Mouse (Mus musculus): Measurements from ENCODE around the gene Vav2. TPM values are rescaled to one million over a fixed set of nuclear protein-coding genes. Genes with fewer than 3 reads are reported as not detected.

Gene Vav2
- total RNA-seq, 2 experiments from 2014 or later, result 10.2 to 10.5 TPM

DNA sequence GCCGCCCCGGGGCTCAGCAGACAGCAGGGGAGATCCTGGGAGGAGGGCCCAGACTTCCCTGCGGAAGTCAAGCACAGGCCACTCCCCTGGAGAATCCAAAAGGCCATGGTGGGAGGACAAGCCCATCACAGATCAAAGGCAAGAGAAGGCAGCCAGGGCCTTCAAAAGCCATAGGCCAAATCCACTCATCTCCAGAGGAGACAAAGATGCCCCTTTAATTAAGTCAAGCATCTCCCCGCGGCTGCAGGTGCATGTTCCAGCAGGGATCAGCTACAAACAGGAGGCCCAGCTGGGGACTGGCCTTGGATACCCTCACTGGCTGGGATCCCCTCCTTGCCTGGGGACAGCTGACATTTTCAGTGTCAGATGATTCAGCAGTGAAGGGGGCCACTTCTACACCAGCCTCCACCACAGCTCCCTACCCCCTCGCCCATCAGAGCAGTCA is 105.4 kb downstream of the Vav2 start:
- no peak overlapping the region for H3K27ac ChIP-seq
- intact Hi-C loops (cut with DNase I), result no loop called here
- no peak overlapping the region for H3K4me3 ChIP-seq
- no peak for TF ChIP-seq CTCF (IDR thresholded peaks at IDR 0.05)
- no peak for DNase-seq (ENCODE audit: extremely low spot score in 1 of 2, low spot score in 2 of 2)

DNA sequence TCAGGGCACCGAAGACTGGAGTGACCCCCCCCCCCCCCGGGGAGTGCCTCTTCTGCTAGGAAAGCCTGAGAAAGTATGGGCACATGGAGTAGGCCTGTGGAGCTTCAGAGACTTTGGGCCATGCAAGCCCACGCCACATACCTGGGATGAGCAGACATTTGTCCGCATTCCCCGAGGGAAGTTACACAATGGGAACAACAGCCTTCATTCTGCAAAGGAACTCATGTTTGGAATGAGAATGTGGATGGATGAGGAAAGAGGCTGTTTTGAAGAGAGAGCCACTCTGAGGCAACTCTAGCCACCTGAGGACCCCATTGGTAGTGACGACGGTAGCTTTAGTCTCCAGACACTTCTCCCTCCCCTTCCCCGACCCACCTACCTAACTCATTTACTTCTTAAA is 106.0 kb downstream of the Vav2 start:
- DNase-seq (ENCODE audit: extremely low spot score in 1 of 2, low spot score in 2 of 2), result no peak
- H3K27ac ChIP-seq, result no peak overlapping the region
- intact Hi-C loops (cut with DNase I), result no loop called here
- TF ChIP-seq CTCF (IDR thresholded peaks at IDR 0.05), result no peak
- no peak overlapping the region for H3K4me3 ChIP-seq

DNA sequence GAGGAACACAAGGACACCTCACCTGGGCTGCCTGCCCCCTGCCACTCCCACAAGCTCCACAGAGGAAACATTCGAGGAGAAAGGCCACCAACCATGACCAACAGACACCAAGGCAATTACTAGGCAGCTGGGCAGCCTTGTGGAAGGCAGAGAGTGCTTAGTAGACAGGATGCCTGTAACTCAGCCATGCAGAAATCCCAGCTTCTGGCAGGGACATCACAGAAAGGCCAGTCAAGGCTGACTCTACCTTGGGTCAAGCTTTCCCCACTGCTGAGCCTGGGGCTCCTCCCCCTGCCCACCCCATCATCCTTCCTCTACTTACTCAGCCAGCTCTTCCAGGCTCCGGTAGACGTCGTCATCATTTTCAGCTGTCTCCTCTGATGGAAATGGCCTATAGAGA is 108.2 kb downstream of the Vav2 start:
- TF ChIP-seq CTCF (IDR thresholded peaks at IDR 0.05), result no peak
- no peak for DNase-seq (ENCODE audit: extremely low spot score in 1 of 2, low spot score in 2 of 2)
- no peak overlapping the region for H3K4me3 ChIP-seq
- intact Hi-C loops (cut with DNase I), result no loop called here
- no peak overlapping the region for H3K27ac ChIP-seq

DNA sequence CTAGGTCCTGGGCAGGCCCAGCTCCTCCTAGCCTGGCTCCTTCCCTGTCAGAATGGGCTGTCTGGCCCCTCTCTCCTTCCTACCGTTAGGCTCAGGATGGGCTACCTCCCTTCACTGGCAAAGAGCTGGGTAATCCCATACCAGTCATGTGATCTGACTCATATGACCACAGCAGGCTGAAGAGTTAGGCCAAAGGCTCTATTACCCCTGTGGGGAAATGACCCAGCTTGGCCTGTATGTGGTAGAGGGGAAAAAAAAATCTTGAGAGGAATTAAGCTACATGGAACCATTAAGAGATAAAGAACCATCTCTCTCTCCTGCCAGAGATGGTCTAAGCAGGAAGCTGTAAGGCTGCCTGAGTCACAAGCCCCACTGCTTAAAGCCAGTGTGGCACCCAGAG is 108.6 kb downstream of the Vav2 start:
- H3K27ac ChIP-seq, result no peak overlapping the region
- intact Hi-C loops (cut with DNase I), result no loop called here
- DNase-seq (ENCODE audit: extremely low spot score in 1 of 2, low spot score in 2 of 2), result no peak
- H3K4me3 ChIP-seq, result no peak overlapping the region
- TF ChIP-seq CTCF (IDR thresholded peaks at IDR 0.05), result no peak

DNA sequence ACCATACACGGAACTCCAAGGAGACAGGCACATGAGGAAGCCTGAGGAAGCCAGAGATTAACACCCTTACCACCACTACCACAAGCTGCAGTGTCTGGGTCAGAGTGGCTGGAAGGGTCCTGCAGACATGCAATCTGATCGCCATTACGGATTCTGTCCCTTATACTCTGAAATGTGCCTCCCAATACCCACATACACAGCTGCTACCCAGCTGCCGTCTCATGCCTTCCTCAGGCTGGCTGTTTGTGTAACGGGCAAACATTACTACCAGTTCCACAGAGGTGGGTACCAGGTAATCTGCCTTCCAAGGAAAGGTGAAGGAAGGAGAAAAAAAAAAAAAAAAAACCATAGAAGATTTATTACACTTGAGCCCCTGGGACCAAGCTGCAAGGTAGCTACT is 110.7 kb downstream of the Vav2 start:
- no peak for DNase-seq (ENCODE audit: extremely low spot score in 1 of 2, low spot score in 2 of 2)
- intact Hi-C loops (cut with DNase I), result no loop called here
- H3K4me3 ChIP-seq, result no peak overlapping the region
- no peak for TF ChIP-seq CTCF (IDR thresholded peaks at IDR 0.05)
- no peak overlapping the region for H3K27ac ChIP-seq

DNA sequence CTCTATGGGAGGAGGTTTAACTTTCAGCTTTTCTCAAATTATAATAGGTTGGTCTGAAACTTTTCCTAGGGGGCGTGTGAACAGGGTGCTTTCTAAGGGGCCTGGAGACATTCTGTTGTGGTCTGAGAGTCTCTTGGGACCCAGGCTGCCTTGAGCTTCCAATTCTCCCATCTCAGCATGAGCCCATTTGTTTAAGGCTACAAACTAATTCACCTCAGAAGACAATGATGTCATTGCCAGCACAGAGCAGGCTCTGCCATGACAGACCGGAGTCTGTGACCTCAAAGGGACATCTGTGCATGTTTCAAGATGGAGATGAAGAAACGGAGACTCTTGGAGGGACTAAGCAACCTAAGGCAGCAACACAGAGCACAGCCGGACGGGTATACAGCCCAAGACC is 112.6 kb downstream of the Vav2 start:
- intact Hi-C loops (cut with DNase I), result no loop called here
- no peak for TF ChIP-seq CTCF (IDR thresholded peaks at IDR 0.05)
- Histone ChIP-seq H3K27ac (no peak overlapping the region), H3K4me3 (no peak overlapping the region)
- DNase-seq (ENCODE audit: extremely low spot score in 1 of 2, low spot score in 2 of 2), result no peak

DNA sequence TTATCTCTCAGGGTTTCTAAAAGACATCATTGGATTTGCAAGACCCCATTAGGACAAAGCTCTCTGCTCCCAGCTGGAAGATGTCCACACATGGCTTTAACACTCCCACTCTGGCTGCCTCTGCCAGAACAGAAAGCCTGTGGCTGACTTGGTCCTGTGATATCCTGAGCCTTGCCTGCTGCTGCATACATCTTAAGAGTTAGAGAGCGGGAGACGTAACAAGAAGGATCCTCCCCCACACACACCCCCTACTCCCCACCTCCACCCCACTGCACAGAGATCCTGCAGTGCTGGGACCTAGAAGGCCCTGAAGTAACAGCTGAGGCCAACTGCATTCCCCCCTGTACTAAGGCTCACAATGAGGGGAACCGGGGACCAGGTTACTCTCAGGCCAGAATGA is 114.3 kb downstream of the Vav2 start:
- DNase-seq (ENCODE audit: extremely low spot score in 1 of 2, low spot score in 2 of 2), result no peak
- intact Hi-C loops (cut with DNase I), result no loop called here
- Histone ChIP-seq H3K4me3 (no peak overlapping the region), H3K27ac (no peak overlapping the region)
- no peak for TF ChIP-seq CTCF (IDR thresholded peaks at IDR 0.05)

DNA sequence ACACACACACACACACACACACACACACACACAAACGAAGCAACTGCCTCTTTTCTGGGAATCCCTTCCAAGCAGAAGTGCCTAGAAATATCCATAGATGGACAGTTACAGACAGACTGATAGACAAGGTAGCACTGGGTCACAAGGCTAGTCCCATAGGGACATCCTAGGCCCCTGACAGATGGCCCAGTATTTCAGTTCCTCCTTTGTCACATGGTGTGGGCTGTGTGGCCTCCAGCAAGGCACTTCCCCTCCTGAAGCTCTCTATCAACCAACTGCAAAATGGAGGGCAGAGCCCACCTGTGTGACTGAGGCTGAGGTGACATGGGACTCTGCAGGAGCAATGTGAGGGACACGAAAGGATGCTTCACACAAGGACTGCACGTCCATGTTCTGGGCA is 115.2 kb downstream of the Vav2 start:
- no peak for TF ChIP-seq CTCF (IDR thresholded peaks at IDR 0.05)
- intact Hi-C loops (cut with DNase I), result no loop called here
- Histone ChIP-seq H3K4me3 (no peak overlapping the region), H3K27ac (no peak overlapping the region)
- no peak for DNase-seq (ENCODE audit: extremely low spot score in 1 of 2, low spot score in 2 of 2)

DNA sequence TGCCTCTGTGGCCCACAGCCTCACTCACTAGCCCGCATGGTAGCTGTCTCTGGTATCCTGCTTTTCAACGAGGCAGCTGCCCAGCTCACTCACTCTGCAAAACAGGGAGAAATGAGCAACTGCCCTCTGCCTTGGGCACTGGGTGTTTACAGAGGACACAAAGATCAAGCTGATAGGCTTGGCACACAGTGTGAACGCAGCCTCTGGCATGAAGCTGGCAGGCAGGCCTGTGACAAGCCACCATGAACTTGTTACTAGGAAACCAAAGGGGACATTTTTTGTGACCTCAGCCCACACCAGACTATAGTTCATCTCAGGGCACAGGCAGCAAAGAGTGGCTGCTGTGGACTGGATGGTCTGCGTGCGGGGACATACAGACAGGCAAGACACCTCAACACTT is 115.9 kb downstream of the Vav2 start:
- no peak for DNase-seq (ENCODE audit: extremely low spot score in 1 of 2, low spot score in 2 of 2)
- no peak overlapping the region for H3K27ac ChIP-seq
- H3K4me3 ChIP-seq, result no peak overlapping the region
- intact Hi-C loops (cut with DNase I), result no loop called here
- no peak for TF ChIP-seq CTCF (IDR thresholded peaks at IDR 0.05)

DNA sequence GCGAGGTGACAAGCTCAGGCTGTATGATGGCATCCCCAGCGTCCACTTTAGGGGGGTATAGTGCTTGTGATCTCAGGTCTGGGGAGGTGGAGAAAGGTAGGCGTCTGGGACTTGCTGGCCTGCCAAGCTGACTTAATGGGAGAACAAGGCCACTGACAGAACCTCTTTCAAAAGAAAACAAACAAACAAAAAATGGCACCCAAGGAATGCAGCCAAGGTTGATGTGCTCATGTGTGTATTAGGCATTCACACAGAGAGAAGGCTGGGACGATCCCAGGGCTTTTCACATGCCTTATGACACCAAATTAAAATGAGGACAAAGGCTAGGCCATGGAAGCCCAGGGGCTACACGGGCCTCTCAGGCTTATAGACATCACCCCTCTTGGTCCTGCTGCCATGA is 116.6 kb downstream of the Vav2 start:
- intact Hi-C loops (cut with DNase I), result no loop called here
- no peak overlapping the region for H3K4me3 ChIP-seq
- DNase-seq (ENCODE audit: extremely low spot score in 1 of 2, low spot score in 2 of 2), result no peak
- H3K27ac ChIP-seq, result no peak overlapping the region
- no peak for TF ChIP-seq CTCF (IDR thresholded peaks at IDR 0.05)

DNA sequence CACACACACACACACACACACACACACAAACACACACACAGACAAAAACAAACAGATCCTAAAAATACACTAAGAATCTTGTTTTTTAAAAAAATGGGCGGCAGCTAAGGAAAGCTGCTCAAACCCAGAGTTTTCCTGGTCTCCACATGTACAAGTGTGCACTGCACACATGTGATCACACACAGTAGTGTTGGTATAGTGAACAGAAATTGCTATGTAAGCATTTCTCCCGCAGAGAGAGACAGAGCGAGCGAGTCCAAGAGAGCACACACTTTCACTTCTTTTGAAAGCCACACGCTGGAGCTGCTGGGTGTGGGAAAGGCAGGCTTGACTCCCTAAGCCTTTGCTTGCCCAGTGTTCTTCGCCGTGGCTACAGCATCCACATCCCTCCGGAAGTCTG is 120.2 kb downstream of the Vav2 start:
- DNase-seq (ENCODE audit: extremely low spot score in 1 of 2, low spot score in 2 of 2), result no peak
- TF ChIP-seq CTCF (IDR thresholded peaks at IDR 0.05), result no peak
- intact Hi-C loops (cut with DNase I), result no loop called here
- H3K4me3 ChIP-seq, result no peak overlapping the region
- H3K27ac ChIP-seq, result no peak overlapping the region

DNA sequence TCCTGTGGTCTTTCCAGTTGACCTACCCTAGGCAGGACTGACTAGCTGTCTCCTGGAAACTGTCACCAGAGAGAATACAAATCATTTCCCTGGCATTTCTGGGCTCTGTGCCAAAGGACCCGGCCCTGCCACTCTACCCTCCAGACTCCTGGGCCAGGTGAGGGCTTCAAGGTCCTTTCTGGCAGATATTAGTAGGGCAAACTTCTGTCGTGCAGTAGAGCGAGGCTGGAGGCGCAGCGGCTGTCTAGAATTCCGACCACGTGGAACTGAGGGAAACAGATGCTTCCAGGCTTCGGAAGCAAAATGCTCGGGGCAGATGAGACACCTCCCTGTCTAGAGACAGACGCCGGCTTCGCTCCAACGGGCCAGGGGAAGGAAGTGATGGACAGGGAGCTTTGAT is 122.1 kb downstream of the Vav2 start:
- Histone ChIP-seq H3K27ac (no peak overlapping the region), H3K4me3 (no peak overlapping the region)
- no peak for DNase-seq (ENCODE audit: extremely low spot score in 1 of 2, low spot score in 2 of 2)
- TF ChIP-seq CTCF (IDR thresholded peaks at IDR 0.05), result no peak
- intact Hi-C loops (cut with DNase I), result no loop called here

DNA sequence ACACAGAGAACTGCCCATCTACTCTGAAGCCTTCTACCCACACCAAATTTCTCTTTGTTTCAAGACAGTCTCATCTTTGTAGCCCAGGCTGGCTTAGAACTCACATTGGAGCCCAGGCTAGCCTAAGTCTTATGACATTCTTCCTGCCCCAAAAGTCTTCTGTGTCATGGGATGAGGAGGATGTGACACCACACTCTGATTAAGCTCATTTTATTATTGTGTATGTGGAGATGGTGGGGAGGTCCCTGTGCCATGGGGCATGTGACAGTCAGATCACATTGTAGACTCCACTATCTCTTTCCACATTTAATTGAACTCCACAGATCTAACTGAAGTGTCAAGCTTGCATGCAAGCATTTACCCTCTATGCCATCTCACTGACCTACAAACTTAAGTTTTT is 122.8 kb downstream of the Vav2 start:
- no peak overlapping the region for H3K27ac ChIP-seq
- intact Hi-C loops (cut with DNase I), result no loop called here
- TF ChIP-seq CTCF (IDR thresholded peaks at IDR 0.05), result no peak
- DNase-seq (ENCODE audit: extremely low spot score in 1 of 2, low spot score in 2 of 2), result no peak
- H3K4me3 ChIP-seq, result no peak overlapping the region

Data from left cerebral cortex, adult 2 months (tissue).